Mouse (Mus musculus): ENCODE measurements around the gene Rps6kc1. TPM values are rescaled to one million over a fixed set of nuclear protein-coding genes. Genes with fewer than 3 reads are reported as not detected.

Rps6kc1 gene
- total and polyA plus RNA-seq, 2 experiments from 2014 or later, result 21.0 to 35.9 TPM

DNA sequence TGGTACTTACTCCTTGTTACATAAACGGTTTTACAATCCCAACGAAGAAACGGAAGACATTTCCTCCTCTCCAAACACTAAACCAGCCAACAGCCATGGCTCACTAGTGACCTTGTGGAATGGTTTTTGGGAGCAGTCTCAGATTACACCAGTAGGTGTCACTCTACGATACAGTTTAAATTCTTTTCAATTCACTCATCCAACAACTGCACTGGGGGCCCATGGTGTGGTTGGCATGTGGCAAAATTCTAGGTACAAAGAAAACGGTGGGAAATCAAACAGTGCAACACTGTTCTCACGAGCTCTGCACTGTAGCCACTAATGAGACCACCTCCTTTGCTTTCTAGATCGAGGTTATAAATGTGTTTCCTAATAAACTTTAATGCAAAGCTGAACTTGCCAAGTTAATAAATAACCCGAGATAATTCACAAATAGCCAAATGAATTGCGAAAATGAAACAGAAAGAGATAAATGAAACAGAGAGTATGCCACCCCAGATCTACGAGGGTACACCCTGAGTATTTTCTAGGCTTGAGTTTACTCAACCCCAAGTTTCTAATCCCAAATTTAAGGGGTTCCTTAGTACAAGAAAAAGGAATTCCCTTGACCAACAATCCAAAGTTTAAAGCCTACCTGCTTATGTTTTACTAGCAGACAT is 79.6 kb downstream of the Rps6kc1 start:
- Histone ChIP-seq H3K27ac (no peak overlapping the region), H3K27me3 (ENCODE audit: insufficient read depth, low read length) (no peaks in the 10 kb centered on the region), H3K9ac (replicated peaks; ENCODE audit: low read length) (no peak overlapping the region), H3K4me2 (ENCODE audit: low read depth, low read length) (no peak overlapping the region), H3K4me3 (ENCODE audit: low read length) (no peak overlapping the region), H3K9me3 (ENCODE audit: low read length) (no peaks in the 10 kb centered on the region), H3K4me1 (ENCODE audit: insufficient read depth, low read length) (no peaks in the 10 kb centered on the region), H3K36me3 (ENCODE audit: insufficient read depth, low read length) (0 out of 2 replicates have a peak, but pooled peaks cover 5% of the 10 kb centered on the region)
- DNase-seq (ENCODE audit: low spot score), result peak; percentile 84
- WGBS, result 54% methylated on average over 10 of the region's 10 CpGs
- TF ChIP-seq CTCF (IDR thresholded peaks at IDR 0.05; ENCODE audit: low read depth), result peak; percentile 78
- peak; percentile 71; the same call in 1 of the 2 replicates for ATAC-seq

DNA sequence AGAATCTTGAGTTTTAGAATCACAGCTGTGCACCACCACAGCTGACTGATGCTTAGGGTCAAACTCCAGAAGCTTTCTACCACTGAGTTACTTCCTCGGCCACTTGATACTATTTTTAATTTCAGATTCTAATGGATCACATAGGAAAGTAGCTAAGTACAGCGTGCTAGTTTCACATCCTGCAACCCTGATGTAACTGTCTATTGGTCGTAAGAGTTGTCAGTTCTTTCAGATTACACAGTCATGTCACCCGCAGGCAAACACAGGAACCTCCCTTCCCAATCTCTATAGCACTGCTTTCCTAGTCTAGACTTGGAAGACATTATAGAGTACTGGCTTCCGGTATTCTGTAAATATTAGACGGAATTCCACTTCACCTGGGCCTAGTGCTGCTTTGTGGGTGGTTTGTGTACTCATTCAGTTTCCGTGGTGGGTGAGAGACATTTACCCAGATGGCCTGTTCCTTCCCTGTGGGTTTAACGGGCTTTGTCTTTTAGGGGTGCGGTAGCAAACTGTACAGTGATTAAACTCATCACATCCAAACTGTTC is 85.0 kb downstream of the Rps6kc1 start:
- H3K9me3 ChIP-seq (ENCODE audit: low read length), result no peaks in the 10 kb centered on the region
- no peaks in the 10 kb centered on the region for H3K36me3 ChIP-seq (ENCODE audit: insufficient read depth, low read length)
- TF ChIP-seq CTCF (IDR thresholded peaks at IDR 0.05; ENCODE audit: low read depth), result no peak
- no peak overlapping the region for H3K9ac ChIP-seq (replicated peaks; ENCODE audit: low read length)
- WGBS, result 89% methylated on average over 9 of the region's 9 CpGs
- H3K27me3 ChIP-seq (ENCODE audit: insufficient read depth, low read length), result no peaks in the 10 kb centered on the region
- no peak overlapping the region for H3K27ac ChIP-seq
- DNase-seq (ENCODE audit: low spot score) (no peak), ATAC-seq (no peak)
- H3K4me2 ChIP-seq (ENCODE audit: low read depth, low read length), result no peak overlapping the region
- no peaks in the 10 kb centered on the region for H3K4me1 ChIP-seq (ENCODE audit: insufficient read depth, low read length)
- no peak overlapping the region for H3K4me3 ChIP-seq (ENCODE audit: low read length)

DNA sequence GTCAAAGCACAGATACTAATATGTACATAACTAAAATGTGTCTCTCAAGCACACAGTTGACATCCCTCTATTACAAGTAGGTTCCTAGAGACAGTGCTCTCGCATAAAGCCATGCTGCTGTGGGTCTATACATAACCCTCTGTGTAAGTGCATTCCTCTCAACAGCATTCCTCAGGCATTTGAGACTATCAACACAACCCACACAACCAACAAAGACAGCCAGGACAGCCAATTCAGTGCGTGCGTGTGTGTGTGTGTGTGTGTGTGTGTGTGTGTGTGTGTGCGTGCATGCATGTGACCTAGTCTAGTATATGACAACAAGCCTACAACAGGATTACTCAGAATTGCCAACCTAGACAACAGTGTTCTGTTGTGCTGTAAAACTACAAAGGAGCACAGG is 87.8 kb downstream of the Rps6kc1 start:
- DNase-seq (ENCODE audit: low spot score) (no peak), ATAC-seq (no peak)
- Histone ChIP-seq H3K9me3 (ENCODE audit: low read length) (no peaks in the 10 kb centered on the region), H3K4me3 (ENCODE audit: low read length) (no peak overlapping the region), H3K4me1 (ENCODE audit: insufficient read depth, low read length) (no peaks in the 10 kb centered on the region), H3K27me3 (ENCODE audit: insufficient read depth, low read length) (no peaks in the 10 kb centered on the region), H3K36me3 (ENCODE audit: insufficient read depth, low read length) (no peaks in the 10 kb centered on the region), H3K4me2 (ENCODE audit: low read depth, low read length) (no peak overlapping the region), H3K9ac (replicated peaks; ENCODE audit: low read length) (no peak overlapping the region), H3K27ac (no peak overlapping the region)
- no peak for TF ChIP-seq CTCF (IDR thresholded peaks at IDR 0.05; ENCODE audit: low read depth)
- 88% methylated on average over 4 of the region's 4 CpGs for WGBS

DNA sequence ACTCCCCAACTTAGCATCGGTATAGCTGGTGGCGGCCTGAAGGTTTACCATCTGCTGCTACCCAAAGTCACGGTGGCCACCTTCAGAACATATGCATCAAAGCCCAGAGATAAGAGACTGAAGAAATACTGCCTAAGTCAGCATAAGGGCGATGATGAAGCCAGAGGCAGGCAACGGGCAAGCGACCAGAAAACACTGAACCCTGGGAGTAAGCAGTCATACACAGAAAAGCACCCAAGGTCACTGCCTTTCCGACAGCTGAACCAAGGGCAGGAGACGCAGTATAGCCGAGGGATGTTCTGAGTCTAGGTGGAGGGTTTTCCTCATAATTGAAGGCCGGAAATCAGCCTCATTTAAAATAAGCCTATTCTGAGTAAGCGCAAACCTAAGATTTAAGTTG is 95.4 kb downstream of the Rps6kc1 start:
- Histone ChIP-seq H3K4me1 (ENCODE audit: insufficient read depth, low read length) (no peaks in the 10 kb centered on the region), H3K4me2 (ENCODE audit: low read depth, low read length) (no peak overlapping the region), H3K9me3 (ENCODE audit: low read length) (no peaks in the 10 kb centered on the region), H3K27ac (no peak overlapping the region), H3K9ac (replicated peaks; ENCODE audit: low read length) (no peak overlapping the region), H3K4me3 (ENCODE audit: low read length) (no peak overlapping the region), H3K36me3 (ENCODE audit: insufficient read depth, low read length) (no peaks in the 10 kb centered on the region), H3K27me3 (ENCODE audit: insufficient read depth, low read length) (no peaks in the 10 kb centered on the region)
- ATAC-seq (no peak), DNase-seq (ENCODE audit: low spot score) (peak; percentile 5)
- no peak for TF ChIP-seq CTCF (IDR thresholded peaks at IDR 0.05; ENCODE audit: low read depth)
- WGBS, result 71% methylated on average over 11 of the region's 11 CpGs

DNA sequence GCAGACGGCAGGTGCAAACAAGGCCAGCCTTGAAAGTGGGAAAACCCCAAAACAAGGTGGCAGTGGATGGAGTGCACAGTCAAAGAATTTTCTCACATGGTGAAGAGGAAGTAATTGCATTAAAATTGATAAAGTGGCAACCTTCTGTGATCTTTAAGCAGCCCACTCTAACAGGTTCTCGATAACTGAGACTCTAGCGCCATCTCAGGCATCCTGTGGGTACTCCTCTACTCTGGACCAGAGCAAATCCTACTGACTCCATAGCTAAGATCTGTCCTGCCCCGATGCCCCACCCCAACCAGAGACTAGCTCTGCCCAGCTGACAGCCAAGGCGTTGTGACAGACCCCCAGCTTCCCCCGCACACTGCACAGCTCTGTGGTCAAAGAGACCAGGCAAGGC is 101.2 kb downstream of the Rps6kc1 start:
- WGBS, result 73% methylated on average over 6 of the region's 6 CpGs
- DNase-seq (ENCODE audit: low spot score), result peak; percentile 43
- TF ChIP-seq CTCF (IDR thresholded peaks at IDR 0.05; ENCODE audit: low read depth), result peak; percentile 54
- Histone ChIP-seq H3K36me3 (ENCODE audit: insufficient read depth, low read length) (no peaks in the 10 kb centered on the region), H3K9me3 (ENCODE audit: low read length) (no peaks in the 10 kb centered on the region), H3K27ac (no peak overlapping the region), H3K4me3 (ENCODE audit: low read length) (no peak overlapping the region), H3K9ac (replicated peaks; ENCODE audit: low read length) (no peak overlapping the region), H3K4me2 (ENCODE audit: low read depth, low read length) (no peak overlapping the region), H3K27me3 (ENCODE audit: insufficient read depth, low read length) (0 out of 2 replicates have a peak, but pooled peaks cover 3% of the 10 kb centered on the region), H3K4me1 (ENCODE audit: insufficient read depth, low read length) (0 out of 2 replicates have a peak, but pooled peaks cover 3% of the 10 kb centered on the region)
- no peak for ATAC-seq

DNA sequence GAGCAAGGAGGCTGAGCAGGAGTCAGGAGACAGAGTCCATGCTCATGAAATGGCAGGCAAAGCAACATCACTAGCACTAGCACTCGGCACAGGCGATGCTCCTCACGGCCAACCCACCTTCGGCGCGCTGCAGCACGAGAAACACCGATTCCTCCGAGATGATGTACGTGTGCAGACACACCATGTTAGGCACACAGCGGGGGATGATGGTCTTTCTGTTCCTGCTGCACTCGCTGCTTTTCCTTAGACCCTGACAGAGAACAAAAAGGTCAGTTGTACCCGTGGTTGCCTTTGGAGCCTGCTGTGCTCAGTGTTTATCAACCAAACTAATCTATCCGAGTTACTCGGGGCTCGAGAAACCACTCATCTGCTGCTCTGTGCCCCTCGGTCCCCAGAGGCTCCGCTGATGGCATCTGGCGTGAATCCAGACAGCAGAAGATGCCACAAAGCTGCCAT is 102.8 kb downstream of the Rps6kc1 start:
- H3K4me2 ChIP-seq (ENCODE audit: low read depth, low read length), result peak overlapping the region; percentile 26; the same call in 1 of the 2 replicates
- H3K9me3 ChIP-seq (ENCODE audit: low read length), result no peaks in the 10 kb centered on the region
- 19% methylated on average over 19 of the region's 19 CpGs for WGBS
- peak overlapping the region; percentile 13; the same call in 1 of the 2 replicates for H3K9ac ChIP-seq (replicated peaks; ENCODE audit: low read length)
- ATAC-seq (peak; percentile 60), DNase-seq (ENCODE audit: low spot score) (peak; percentile 74)
- no peak for TF ChIP-seq CTCF (IDR thresholded peaks at IDR 0.05; ENCODE audit: low read depth)
- H3K4me1 ChIP-seq (ENCODE audit: insufficient read depth, low read length), result 0 out of 2 replicates have a peak, but pooled peaks cover 3% of the 10 kb centered on the region
- H3K27me3 ChIP-seq (ENCODE audit: insufficient read depth, low read length), result 0 out of 2 replicates have a peak, but pooled peaks cover 3% of the 10 kb centered on the region
- H3K27ac ChIP-seq, result no peak overlapping the region; the same call in 1 of the 2 replicates
- H3K4me3 ChIP-seq (ENCODE audit: low read length), result no peak overlapping the region
- H3K36me3 ChIP-seq (ENCODE audit: insufficient read depth, low read length), result no peaks in the 10 kb centered on the region

DNA sequence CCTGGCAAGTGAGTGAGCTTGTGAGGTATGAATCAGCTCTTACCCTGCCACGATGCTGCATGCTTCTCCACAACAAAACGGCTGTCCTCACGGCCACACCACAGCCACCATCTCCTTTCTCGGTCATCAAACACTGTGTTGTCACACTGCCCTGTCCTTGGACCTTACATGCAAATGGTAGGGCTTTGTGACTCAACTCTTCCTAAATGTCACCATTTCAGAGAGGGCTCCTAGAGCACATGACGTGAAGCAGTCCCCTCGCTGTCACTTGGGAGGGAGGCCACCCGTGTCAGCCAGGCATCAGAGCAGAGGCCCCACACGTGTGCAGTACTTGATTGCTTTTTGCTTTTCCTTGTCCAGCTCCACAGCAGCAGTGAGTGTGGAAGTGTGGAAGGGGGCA is 104.8 kb downstream of the Rps6kc1 start:
- Histone ChIP-seq H3K9ac (replicated peaks; ENCODE audit: low read length) (no peak overlapping the region), H3K27me3 (ENCODE audit: insufficient read depth, low read length) (0 out of 2 replicates have a peak, but pooled peaks cover 3% of the 10 kb centered on the region), H3K4me2 (ENCODE audit: low read depth, low read length) (no peak overlapping the region), H3K27ac (no peak overlapping the region), H3K4me3 (ENCODE audit: low read length) (no peak overlapping the region), H3K9me3 (ENCODE audit: low read length) (no peaks in the 10 kb centered on the region), H3K36me3 (ENCODE audit: insufficient read depth, low read length) (no peaks in the 10 kb centered on the region), H3K4me1 (ENCODE audit: insufficient read depth, low read length) (0 out of 2 replicates have a peak, but pooled peaks cover 3% of the 10 kb centered on the region)
- WGBS, result 82% methylated on average over 8 of the region's 8 CpGs
- TF ChIP-seq CTCF (IDR thresholded peaks at IDR 0.05; ENCODE audit: low read depth), result no peak
- DNase-seq (ENCODE audit: low spot score), result no peak
- no peak for ATAC-seq

All from hindbrain, postnatal 0 days (tissue).